Mouse (Mus musculus): ENCODE measurements around the gene Tmem185b.

Gene Tmem185b

GRCm38 (mm10) chr1:119539252-119539651 is 13.3 kb downstream of the Tmem185b start:
- DNase-seq (ENCODE audit: inconsistent ontology term) = no peak

- no peak for DNase-seq (ENCODE audit: inconsistent ontology term)
These were observed 15.0 kb downstream of the Tmem185b start for GRCm38 (mm10) chr1:119540836-119541557.

GRCm38 (mm10) chr1:119541570-119541969 is 15.6 kb downstream of the Tmem185b start:
- no peak for DNase-seq (ENCODE audit: inconsistent ontology term)

GRCm38 (mm10) chr1:119543316-119543715 is 17.4 kb downstream of the Tmem185b start:
- DNase-seq (ENCODE audit: inconsistent ontology term) = no peak

GRCm38 (mm10) chr1:119544611-119545155 is 18.7 kb downstream of the Tmem185b start:
- no peak for DNase-seq (ENCODE audit: inconsistent ontology term)

- no peak for DNase-seq (ENCODE audit: inconsistent ontology term)
These were observed 19.2 kb downstream of the Tmem185b start for GRCm38 (mm10) chr1:119545164-119545563.

GRCm38 (mm10) chr1:119545671-119546070 is 19.7 kb downstream of the Tmem185b start:
- DNase-seq (ENCODE audit: inconsistent ontology term) = no peak

- DNase-seq (ENCODE audit: inconsistent ontology term) = no peak
These were observed 20.5 kb downstream of the Tmem185b start for GRCm38 (mm10) chr1:119546490-119546889.

- DNase-seq (ENCODE audit: inconsistent ontology term) = peak; percentile 39
These were observed 22.8 kb downstream of the Tmem185b start for GRCm38 (mm10) chr1:119548668-119549326.

GRCm38 (mm10) chr1:119549327-119549689 is 23.3 kb downstream of the Tmem185b start:
- no peak for DNase-seq (ENCODE audit: inconsistent ontology term)

GRCm38 (mm10) chr1:119550064-119550463 is 24.1 kb downstream of the Tmem185b start:
- no peak for DNase-seq (ENCODE audit: inconsistent ontology term)

- no peak for DNase-seq (ENCODE audit: inconsistent ontology term)
These were observed 25.7 kb downstream of the Tmem185b start for GRCm38 (mm10) chr1:119551651-119552050.

- peak; percentile 9 for DNase-seq (ENCODE audit: inconsistent ontology term)
These were observed 29.7 kb downstream of the Tmem185b start for GRCm38 (mm10) chr1:119555651-119556050.

GRCm38 (mm10) chr1:119557641-119558395 is 31.9 kb downstream of the Tmem185b start:
- peak; percentile 88 for DNase-seq (ENCODE audit: inconsistent ontology term)

- DNase-seq (ENCODE audit: inconsistent ontology term) = no peak
These were observed 39.6 kb downstream of the Tmem185b start for GRCm38 (mm10) chr1:119565531-119565930.

- DNase-seq (ENCODE audit: inconsistent ontology term) = no peak
These were observed 44.2 kb downstream of the Tmem185b start for GRCm38 (mm10) chr1:119570134-119570533.
